Mouse (Mus musculus) fat pad, adult 2 months (tissue): ENCODE data around the gene Mroh7.

ENCODE experiments used
- DNase-seq: peaks from one replicate; pipeline ENCODE4 v3.0.0-alpha.2; 2011; ENCODE audit warnings: low read depth, low spot score; ENCODE audit errors: extremely low read depth

The Mroh7 gene

DNA sequence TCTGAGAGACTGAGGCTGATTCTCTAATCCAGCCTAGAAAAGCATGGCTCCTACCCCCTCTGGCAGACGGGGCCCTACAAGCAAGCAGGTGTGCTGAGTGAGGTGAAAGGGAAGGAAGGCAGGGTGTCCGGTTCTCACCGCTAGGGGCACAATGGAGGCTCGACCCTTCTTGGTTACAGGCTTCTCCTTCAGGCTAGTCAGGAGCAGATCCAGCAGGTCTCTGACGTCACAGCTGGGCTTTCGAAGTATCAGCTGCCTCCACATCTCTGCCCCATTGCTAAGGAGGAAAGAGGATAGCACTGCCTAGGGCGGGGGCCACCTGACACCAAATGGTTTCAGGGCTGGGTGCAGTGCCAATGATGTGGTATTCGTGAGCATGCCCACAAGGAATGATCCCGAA, 30.7 kb downstream of the Mroh7 start:
- DNase-seq, result no peak

- DNase-seq, result no peak
These were observed 36.8 kb downstream of the Mroh7 start for GRCm38 (mm10) chr4:106693841-106694430.

DNA sequence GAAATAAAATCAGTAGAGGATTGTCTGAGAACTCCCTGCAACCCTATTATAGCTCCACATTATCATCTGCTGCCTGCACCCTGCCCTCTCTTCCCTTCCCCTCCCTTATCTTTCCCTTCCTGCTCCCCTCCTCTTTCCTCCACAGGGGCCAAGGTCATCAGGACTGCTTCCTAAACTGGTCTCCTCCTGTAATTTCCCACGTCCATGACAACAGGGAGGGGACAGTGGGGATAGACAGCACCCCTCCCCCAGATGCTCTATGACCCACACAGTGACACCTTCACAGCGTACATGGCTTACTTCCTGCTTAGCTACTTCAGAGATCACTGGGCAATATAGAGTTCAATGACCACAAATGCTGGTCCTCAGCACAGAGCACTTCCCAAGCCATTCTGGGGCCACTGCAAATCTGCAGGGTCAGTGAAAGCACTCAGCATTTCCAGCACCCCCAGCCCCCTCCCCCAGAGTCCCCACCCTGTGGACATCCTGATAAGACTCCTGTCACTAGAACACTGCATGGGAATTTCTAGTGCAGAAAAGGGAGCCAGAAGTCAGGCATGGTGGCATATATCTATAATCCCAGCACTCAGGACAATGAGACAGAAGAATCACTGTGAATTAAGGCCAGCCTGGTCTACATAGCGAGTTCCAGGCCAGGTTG, 42.0 kb downstream of the Mroh7 start:
- no peak for DNase-seq

DNA sequence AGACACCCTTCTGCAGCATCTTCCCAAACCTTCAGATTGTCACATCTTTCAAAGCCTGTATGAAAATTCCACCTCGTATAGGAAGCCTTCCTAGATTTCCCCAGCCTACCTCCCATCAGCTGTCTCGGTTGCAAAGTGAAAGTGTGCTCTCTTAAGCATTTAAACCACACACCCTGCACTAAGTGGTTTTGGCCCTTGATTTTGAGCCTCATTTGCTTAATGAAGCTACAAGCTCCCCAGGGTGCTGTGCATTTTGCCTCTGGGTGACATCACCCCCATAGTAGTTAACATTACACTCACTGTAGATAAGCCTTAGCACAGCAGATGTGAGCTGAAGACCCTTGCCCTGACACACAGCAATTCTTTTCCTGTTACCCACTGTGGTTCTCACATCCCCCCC, 49.8 kb downstream of the Mroh7 start:
- no peak for DNase-seq

DNA sequence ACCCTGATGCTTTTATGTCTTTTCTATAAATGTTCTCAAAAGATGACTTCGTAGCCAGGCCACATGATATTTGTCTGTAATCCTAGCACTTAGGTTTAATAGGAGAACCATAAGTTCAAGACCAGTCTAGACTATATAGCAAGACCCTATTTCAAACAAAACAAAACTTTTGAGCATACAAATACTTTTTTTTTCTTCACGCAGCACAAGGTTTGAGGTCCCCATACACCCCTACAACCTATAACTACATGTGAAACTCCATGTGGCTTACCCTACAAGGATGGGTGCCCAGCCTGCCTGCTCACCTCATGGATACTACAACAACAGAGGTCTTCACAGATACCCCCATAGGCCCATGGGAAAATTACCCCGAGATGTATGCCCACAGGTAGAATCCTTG, 51.6 kb downstream of the Mroh7 start:
- DNase-seq, result no peak

DNA sequence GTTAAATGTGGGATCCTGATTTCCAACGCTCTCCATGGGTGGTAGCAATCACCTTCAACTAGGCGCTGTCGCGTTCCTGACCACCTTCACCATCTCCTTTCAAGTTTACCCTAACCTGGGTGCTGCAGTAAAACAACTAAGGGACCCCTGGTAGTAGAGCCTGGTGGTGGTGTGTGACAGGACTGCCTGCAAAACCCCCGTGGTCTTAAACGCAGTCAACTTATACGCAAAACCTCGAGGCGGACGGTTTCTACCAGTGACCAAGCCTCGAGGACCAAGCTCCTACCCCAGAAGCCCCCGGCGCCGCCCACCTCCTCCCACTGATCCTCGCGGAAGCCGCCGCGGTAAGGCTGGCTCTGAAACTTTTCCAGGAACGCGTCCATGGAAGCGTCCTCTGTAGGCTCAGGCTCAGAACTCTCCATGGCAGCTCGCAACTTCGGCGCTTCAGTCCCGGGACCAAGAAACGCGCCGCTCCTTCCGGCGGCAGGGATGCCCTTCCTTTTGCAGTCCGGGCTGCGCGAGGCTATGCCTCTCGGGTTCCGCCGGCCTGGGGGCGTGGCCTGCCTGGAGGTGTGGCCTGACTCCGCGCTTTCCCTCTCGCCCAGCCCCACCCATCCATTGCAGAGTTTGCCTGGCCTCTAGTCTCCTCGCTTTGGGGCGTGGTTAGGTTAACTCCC, 52.1 kb downstream of the Mroh7 start, which contains the start of gene Ttc4:
Ttc4 (minus strand) TSS at position 503 of the 677 bp plus-strand sequence.
- DNase-seq, result peak; percentile 21

DNA sequence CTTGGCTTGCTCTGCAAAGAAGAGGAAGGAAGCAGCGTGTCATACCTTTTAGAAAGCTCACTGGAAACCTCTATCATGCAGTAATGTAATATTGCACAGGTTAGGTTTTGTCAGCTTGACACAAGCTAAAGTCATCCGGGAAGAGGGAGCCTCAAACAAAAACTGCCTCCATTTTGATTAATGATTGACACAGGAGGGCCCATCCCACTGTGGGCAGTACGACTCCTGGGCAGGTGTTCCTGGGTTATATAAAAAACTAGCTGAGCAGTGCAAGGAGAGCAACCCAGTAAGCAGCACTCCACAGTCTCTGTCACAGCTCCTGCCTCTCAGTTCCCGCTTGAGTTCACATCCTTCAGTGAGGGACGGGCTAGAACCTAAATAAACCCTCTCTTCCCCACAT, 54.0 kb downstream of the Mroh7 start:
- DNase-seq, result no peak

GRCm38 (mm10) chr4:106666546-106666945, 64.2 kb downstream of the Mroh7 start:
- DNase-seq, result no peak

GRCm38 (mm10) chr4:106665673-106666072, 65.1 kb downstream of the Mroh7 start:
- DNase-seq, result no peak

GRCm38 (mm10) chr4:106665269-106665668, 65.5 kb downstream of the Mroh7 start:
- no peak for DNase-seq

DNA sequence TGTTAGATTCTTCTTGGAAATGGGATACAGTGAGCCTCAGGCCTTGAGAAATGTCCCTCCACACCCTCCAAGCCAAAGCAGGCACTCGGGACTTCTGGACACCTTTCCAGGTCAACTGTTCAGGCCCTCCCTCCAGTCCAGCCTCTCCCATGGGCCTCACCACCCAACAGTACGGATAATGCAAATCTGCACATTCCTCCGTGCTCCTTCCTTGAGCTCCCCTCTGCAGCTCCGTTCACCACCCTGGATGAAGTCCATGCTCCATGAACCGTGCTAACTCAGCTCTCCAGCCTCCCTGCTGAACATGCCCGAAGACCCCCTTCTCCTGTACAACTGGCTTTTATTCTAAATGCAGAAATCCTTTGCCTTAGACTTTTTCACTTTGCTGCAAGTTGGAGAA, 66.0 kb downstream of the Mroh7 start:
- DNase-seq, result no peak

DNA sequence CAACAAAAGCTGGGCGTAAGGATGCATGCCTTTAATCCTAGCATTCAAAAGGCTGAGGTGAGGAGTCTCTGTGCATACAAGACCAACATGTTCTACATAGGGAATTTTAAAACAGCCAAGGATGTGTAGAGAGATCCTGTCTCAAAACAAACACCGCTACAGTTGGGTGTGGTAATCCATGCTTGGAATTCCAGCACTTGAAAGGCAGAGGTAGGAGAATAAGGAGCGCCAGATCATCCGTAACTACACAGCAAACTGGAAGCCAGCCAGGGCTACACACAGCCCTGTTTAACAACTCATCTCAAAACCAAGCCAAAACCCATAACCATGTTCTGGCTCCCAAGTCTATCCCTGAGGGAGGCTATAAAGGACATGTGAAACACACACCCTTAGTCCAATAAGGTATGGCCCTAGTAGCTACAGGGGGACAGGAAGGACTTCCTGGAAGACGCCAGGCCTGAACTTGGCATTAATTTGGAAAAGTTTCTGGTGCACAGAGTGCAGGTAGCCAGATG, 66.7 kb downstream of the Mroh7 start:
- DNase-seq, result peak; percentile 74

GRCm38 (mm10) chr4:106655681-106656080, 75.0 kb downstream of the Mroh7 start:
- no peak for DNase-seq

DNA sequence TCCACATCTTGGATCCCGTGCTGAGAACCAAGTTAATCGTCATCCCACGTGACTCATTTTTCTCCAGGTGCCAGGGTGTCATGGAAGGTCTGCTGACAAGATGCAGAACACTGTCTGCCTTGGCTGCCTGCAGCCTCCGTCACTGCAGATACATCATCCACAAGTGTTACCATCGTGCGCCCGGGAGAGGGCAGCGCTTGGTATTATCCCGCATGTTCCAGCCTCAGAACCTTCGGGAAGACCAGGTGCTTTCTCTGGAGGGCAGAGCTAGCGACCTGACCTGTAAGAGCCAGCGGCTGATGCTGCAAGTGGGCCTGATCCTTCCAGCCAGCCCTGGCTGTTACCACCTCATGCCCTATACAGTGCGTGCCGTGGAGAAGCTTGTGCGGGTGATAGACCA, 77.7 kb downstream of the Mroh7 start:
- no peak for DNase-seq

- no peak for DNase-seq
These were observed 78.2 kb downstream of the Mroh7 start for GRCm38 (mm10) chr4:106652546-106652945.

DNA sequence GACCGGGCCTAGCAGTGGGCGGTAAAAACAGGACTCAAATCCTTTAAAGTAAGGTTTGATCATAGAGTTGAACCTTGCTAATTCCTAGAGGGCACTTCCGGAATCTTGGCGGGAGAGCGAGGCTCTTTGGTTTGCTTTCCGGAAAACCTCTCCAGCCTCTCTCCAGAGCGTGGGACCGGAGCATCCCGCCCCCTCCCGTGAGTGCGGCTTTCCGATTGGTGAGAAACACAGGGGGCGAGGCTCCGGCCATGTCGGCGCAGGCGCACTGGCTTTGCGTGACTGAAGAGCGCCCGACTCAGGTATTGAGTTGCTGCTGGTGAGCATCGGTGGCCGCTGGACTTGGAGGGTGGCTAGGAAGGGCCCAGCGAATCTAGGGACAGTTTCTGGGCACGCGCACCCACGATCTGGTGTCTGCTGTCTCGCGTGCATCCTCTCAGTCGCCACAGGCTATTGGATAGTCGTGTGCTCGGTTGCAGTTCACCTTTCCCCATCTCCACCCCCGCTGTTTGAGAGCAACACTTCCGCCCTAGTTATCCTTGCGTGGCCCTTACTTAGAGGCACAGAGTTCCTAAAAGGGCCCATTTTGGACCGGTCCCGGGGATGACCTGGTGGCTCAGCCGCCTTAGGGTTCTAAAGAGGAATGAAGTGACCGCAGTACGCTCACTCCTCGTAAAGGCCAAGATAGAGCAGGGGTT, 79.7 kb downstream of the Mroh7 start, which contains the start of gene Pars2:
Pars2 (plus strand) TSS at position 237 of the 695 bp plus-strand sequence.
- peak; percentile 66 for DNase-seq

- no peak for DNase-seq
These were observed 83.6 kb downstream of the Mroh7 start for GRCm38 (mm10) chr4:106647137-106647536.

DNA sequence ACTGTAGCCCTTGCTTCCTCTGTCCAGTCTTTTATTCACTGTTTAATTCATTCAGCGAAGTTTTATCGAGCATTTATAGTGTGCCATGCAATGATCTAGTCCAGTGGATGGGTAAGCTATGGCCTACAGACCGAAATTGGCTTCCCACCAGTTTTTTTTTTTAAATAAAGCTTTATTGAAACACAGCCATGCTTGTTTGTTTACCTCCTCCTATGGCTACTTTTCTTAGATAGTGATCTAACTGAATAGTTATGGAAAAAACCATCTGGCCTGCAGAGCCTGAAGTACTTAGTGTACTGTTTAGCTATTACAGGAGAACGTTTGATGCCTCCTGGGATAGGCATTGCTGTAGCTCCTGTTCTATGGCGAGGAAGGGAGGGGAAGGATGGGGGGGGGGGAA, 84.9 kb downstream of the Mroh7 start:
- DNase-seq, result no peak

- no peak for DNase-seq
These were observed 86.5 kb downstream of the Mroh7 start for GRCm38 (mm10) chr4:106644218-106644610.

DNA sequence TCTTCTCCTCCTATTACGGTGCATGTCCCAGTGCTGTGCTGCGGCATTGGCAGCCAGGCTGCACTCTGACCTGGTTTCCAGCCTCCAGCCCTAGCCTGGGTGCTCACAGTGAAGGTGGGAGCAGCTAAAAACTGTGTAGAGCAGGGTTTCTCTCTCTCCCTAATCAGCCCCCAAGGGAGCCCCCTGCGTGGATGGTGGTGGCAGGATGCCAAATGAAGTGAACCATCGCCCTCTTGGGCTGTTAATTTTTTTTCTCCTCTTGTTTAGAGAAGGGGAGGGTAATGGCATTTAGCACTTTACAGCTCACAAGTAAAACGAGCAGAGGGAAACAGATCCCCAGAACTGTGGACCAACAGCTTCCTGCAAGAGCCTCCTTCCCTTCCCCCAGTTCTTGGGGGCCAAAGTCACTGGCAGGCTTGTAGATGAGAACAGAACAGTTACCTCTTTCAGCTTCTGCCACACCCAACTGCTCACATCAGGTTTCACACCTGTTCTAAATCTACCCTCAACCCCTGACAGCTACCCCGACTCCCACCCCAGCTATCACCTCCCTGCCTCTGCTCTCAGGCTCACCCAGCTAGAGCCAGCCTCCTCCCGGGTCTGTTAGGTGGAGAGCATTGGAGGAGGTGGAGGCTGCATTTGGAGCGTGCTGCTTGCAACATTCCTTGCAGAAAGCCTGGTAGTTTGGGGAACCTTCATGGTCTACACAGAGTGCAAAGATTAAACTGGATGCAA, 87.1 kb downstream of the Mroh7 start:
- no peak for DNase-seq

GRCm38 (mm10) chr4:106634086-106634479, 96.6 kb downstream of the Mroh7 start:
- no peak for DNase-seq
